21 mouse cellular contexts compared by ENCODE assay signal in genomic region chr17:42509356-42510262, GRCm38 (mm10).
DNase-seq lines count a peak whose midpoint lies in the region; ATAC-seq and TF ChIP-seq lines count a peak whose summit lies in the region.
"Had no signal": no experiment of that assay in that cellular context is flagged by ENCODE, and none has a peak within 500 bp of the region (broad histone marks: within the 10 kb centered on the region; RNA-seq: fewer than 3 reads in every experiment).

No protein-coding gene starts in this region.

- H3K36me3 ChIP-seq in midbrain, embryonic 15.5 days (replicated peaks) = no peaks in the 10 kb centered on the region
- H3K36me3 ChIP-seq: embryonic facial prominence, embryonic 10.5 days; heart, embryonic 15.5 days; neural tube, embryonic 13.5 days had no signal

- no peaks in the 10 kb centered on the region for H3K27me3 ChIP-seq in midbrain, embryonic 15.5 days (replicated peaks)
- no peaks in the 10 kb centered on the region for H3K27me3 ChIP-seq in cerebellum, adult 2 months (ENCODE audit: control insufficient read depth, insufficient read depth, low read length)
- H3K27me3 ChIP-seq: heart, embryonic 15.5 days; neural tube, embryonic 13.5 days had no signal

- TF ChIP-seq POLR2A in cerebellum, adult 2 months (IDR thresholded peaks at IDR 0.05; ENCODE audit: borderline replicate concordance, insufficient read depth, low read length) = no peak

- TF ChIP-seq CTCF in cerebellum, adult 2 months (IDR thresholded peaks at IDR 0.05; ENCODE audit: borderline replicate concordance, insufficient read depth, low read depth, low read length) = no peak

- peaks cover 8% of the 10 kb centered on the region for H3K4me1 ChIP-seq in midbrain, embryonic 15.5 days
- no peaks in the 10 kb centered on the region for H3K4me1 ChIP-seq in cerebellum, adult 2 months (ENCODE audit: control insufficient read depth, insufficient read depth, low read length)
- H3K4me1 ChIP-seq: embryonic facial prominence, embryonic 10.5 days; heart, embryonic 15.5 days; neural tube, embryonic 13.5 days had no signal

- WGBS in midbrain, embryonic 15.5 days = 38% methylated on average over 9 of the region's 9 CpGs
- WGBS in cerebellum, adult 2 months = 62% methylated on average over 9 of the region's 9 CpGs

- intact Hi-C loops in heart, postnatal 36 days (cut with DNase I) = no loop called here

- H3K4me2 ChIP-seq in midbrain, embryonic 15.5 days = peak overlapping the region; percentile 9; the same call in 1 of the 2 replicates
- H3K4me2 ChIP-seq: heart, embryonic 15.5 days; neural tube, embryonic 13.5 days had no signal

- no peaks in the 10 kb centered on the region for H3K9me3 ChIP-seq in midbrain, embryonic 15.5 days
- H3K9me3 ChIP-seq: embryonic facial prominence, embryonic 10.5 days; heart, embryonic 15.5 days; neural tube, embryonic 13.5 days had no signal

- peak; percentile 12 for DNase-seq in heart, postnatal 4 days
- DNase-seq in heart, postnatal 36 days = no peak
- DNase-seq in 3T3-L1 (ENCODE audit: low read depth, low spot score) (peak; percentile 47), NIH3T3 (ENCODE audit: low read depth) (peak; percentile 63)
- no peak for DNase-seq in kidney, postnatal 4 days
- DNase-seq in cerebellum, adult 2 months = no peak
- DNase-seq: adrenal gland, postnatal 10 days; cerebellum, adult 18-20 months; cerebellum, postnatal 36 days; heart, adult 2 months; kidney, adult 11 months; liver; right cerebral cortex, adult 18-20 months; thymus, postnatal 14 days had no signal

- H3K4me3 ChIP-seq in midbrain, embryonic 15.5 days = no peak overlapping the region
- no peak overlapping the region for H3K4me3 ChIP-seq in cerebellum, adult 2 months (replicated peaks; ENCODE audit: insufficient read depth, low read depth, low read length)
- H3K4me3 ChIP-seq: embryonic facial prominence, embryonic 10.5 days; heart, adult 2 months; heart, embryonic 15.5 days; neural tube, embryonic 13.5 days had no signal

- ATAC-seq in midbrain, embryonic 15.5 days (replicated peaks) = peak; percentile 87
- ATAC-seq: activated CD4-positive, CD25-positive, alpha-beta regulatory T cell, adult 4 months; forebrain, embryonic 16.5 days; lung, postnatal 0 days had no signal

- no peak overlapping the region for H3K9ac ChIP-seq in midbrain, embryonic 15.5 days
- H3K9ac ChIP-seq: heart, embryonic 15.5 days; neural tube, embryonic 13.5 days had no signal

- 0 out of 2 replicates have a peak overlapping the region, but pooled peaks have one; percentile 34 for H3K27ac ChIP-seq in midbrain, embryonic 15.5 days
- no peak overlapping the region for H3K27ac ChIP-seq in cerebellum, adult 2 months (ENCODE audit: insufficient read depth, low read length)
- H3K27ac ChIP-seq: embryonic facial prominence, embryonic 10.5 days; heart, adult 2 months; heart, embryonic 15.5 days; neural tube, embryonic 13.5 days had no signal

Comparison
In these comparisons a context has a peak if more than half of its experiments do, and no peak if none do; other contexts are left out.
1. DNase-seq: peak in heart, postnatal 4 days (single experiment), 3T3-L1 (single experiment) and NIH3T3 (single experiment); none in heart, postnatal 36 days (0 of 2), kidney, postnatal 4 days (0 of 2) and cerebellum, adult 2 months (0 of 2).